Mouse (Mus musculus): ENCODE data around the gene Phb2. TPM values are rescaled to one million over a fixed set of nuclear protein-coding genes. Genes with fewer than 3 reads are reported as not detected.
"Not testable (repeated sequence)": the region's sequence is repeated elsewhere in the genome, so short reads cannot be mapped to it uniquely, and the experiment has no call there.

The Phb2 gene
- total RNA-seq (2021) = 302 and 348 TPM in 2 replicates
- long read RNA-seq, partial matches to known transcripts = 10 of 297 reads
- long read RNA-seq, other reads (novel, unspliced or antisense) = 285 of 297 reads

- DNase-seq = peak; percentile 98
These were observed at the start of gene Phb2, which contains the start of gene Emg1 for GRCm38 (mm10) chr6:124711824-124712782. Phb2 (plus strand) TSS chr6:124712336. Emg1 (minus strand) TSS chr6:124712178.

GRCm38 (mm10) chr6:124662477-124663423, 49.4 kb upstream of the Phb2 start, which contains the start of gene Lpcat3:
Lpcat3 (plus strand) TSS chr6:124663027.
- DNase-seq = peak; percentile 100

GRCm38 (mm10) chr6:124663424-124663795, 48.7 kb upstream of the Phb2 start:
- no peak for DNase-seq

GRCm38 (mm10) chr6:124664256-124664655, 47.9 kb upstream of the Phb2 start:
- DNase-seq = no peak

GRCm38 (mm10) chr6:124665011-124665410, 47.1 kb upstream of the Phb2 start:
- no peak for DNase-seq

GRCm38 (mm10) chr6:124669234-124669859, 42.8 kb upstream of the Phb2 start:
- DNase-seq = no peak

- DNase-seq = no peak
These were observed 41.7 kb upstream of the Phb2 start for GRCm38 (mm10) chr6:124670281-124670900.

GRCm38 (mm10) chr6:124672100-124672499, 40.0 kb upstream of the Phb2 start:
- no peak for DNase-seq

- peak; percentile 34 for DNase-seq
These were observed 38.5 kb upstream of the Phb2 start for GRCm38 (mm10) chr6:124673619-124674018.

GRCm38 (mm10) chr6:124674591-124674990, 37.5 kb upstream of the Phb2 start:
- no peak for DNase-seq

GRCm38 (mm10) chr6:124676171-124676570, 36.0 kb upstream of the Phb2 start:
- DNase-seq = no peak

- DNase-seq = no peak
These were observed 33.4 kb upstream of the Phb2 start for GRCm38 (mm10) chr6:124678769-124679168.

- no peak for DNase-seq
These were observed 32.6 kb upstream of the Phb2 start for GRCm38 (mm10) chr6:124679486-124679885.

- DNase-seq = not testable (repeated sequence)
These were observed 29.8 kb upstream of the Phb2 start for GRCm38 (mm10) chr6:124682291-124682690.

- DNase-seq = peak; percentile 81
These were observed 28.3 kb upstream of the Phb2 start for GRCm38 (mm10) chr6:124683591-124684417.

- no peak for DNase-seq
These were observed 26.3 kb upstream of the Phb2 start for GRCm38 (mm10) chr6:124685606-124686386.

GRCm38 (mm10) chr6:124686644-124687043, 25.5 kb upstream of the Phb2 start:
- not testable (repeated sequence) for DNase-seq

GRCm38 (mm10) chr6:124688151-124688758, 23.9 kb upstream of the Phb2 start:
- DNase-seq = no peak

GRCm38 (mm10) chr6:124689011-124689410, 23.1 kb upstream of the Phb2 start:
- no peak for DNase-seq

Measured in adrenal gland, postnatal 25 days (tissue).